Mouse (Mus musculus) right cerebral cortex, adult 2 months (tissue): ENCODE data around the gene Angptl8.

Source experiments
- DNase-seq, 2 experiments: peaks; one replicate each; pipeline ENCODE4 v3.0.0; 2021 to 2022; ENCODE audit warnings: low spot score in 2 of 2

Angptl8 gene

GRCm38 (mm10) chr9:21816716-21817305 is 18.5 kb upstream of the Angptl8 start:
- DNase-seq: no peak

GRCm38 (mm10) chr9:21818125-21818524 is 17.2 kb upstream of the Angptl8 start:
- no peak for DNase-seq

GRCm38 (mm10) chr9:21818561-21818960 is 16.7 kb upstream of the Angptl8 start:
- DNase-seq: no peak

- DNase-seq: no peak
Measured at GRCm38 (mm10) chr9:21819181-21819729, 16.1 kb upstream of the Angptl8 start.

GRCm38 (mm10) chr9:21820183-21820582 is 15.1 kb upstream of the Angptl8 start:
- DNase-seq: no peak

GRCm38 (mm10) chr9:21822686-21823085 is 12.6 kb upstream of the Angptl8 start:
- no peak for DNase-seq

- no peak for DNase-seq
Measured at GRCm38 (mm10) chr9:21823957-21824356, 11.4 kb upstream of the Angptl8 start.

GRCm38 (mm10) chr9:21824366-21824765 is 10.9 kb upstream of the Angptl8 start:
- DNase-seq: no peak

GRCm38 (mm10) chr9:21829834-21830460 is 5.4 kb upstream of the Angptl8 start:
- no peak for DNase-seq

GRCm38 (mm10) chr9:21830461-21830850 is 4.9 kb upstream of the Angptl8 start:
- DNase-seq: no peak

- no peak for DNase-seq
Measured at GRCm38 (mm10) chr9:21830936-21831335, 4.4 kb upstream of the Angptl8 start.

- no peak for DNase-seq
Measured at GRCm38 (mm10) chr9:21831558-21832240, 3.6 kb upstream of the Angptl8 start.

- DNase-seq: no peak
Measured at GRCm38 (mm10) chr9:21837690-21838089, 2.4 kb downstream of the Angptl8 start.

GRCm38 (mm10) chr9:21840115-21840787 is 4.9 kb downstream of the Angptl8 start:
- DNase-seq: peak; percentile 50 to 56

- DNase-seq: no peak
Measured at GRCm38 (mm10) chr9:21841340-21841739, 6.0 kb downstream of the Angptl8 start.

- no peak for DNase-seq
Measured at GRCm38 (mm10) chr9:21842391-21842790, 7.1 kb downstream of the Angptl8 start.

- DNase-seq: peak; percentile 40 to 53
Measured at GRCm38 (mm10) chr9:21843086-21843485, 7.8 kb downstream of the Angptl8 start.

GRCm38 (mm10) chr9:21845381-21846080 is 10.2 kb downstream of the Angptl8 start:
- no peak for DNase-seq

GRCm38 (mm10) chr9:21846755-21847341 is 11.5 kb downstream of the Angptl8 start:
- DNase-seq: no peak

GRCm38 (mm10) chr9:21847425-21847824 is 12.1 kb downstream of the Angptl8 start:
- no peak for DNase-seq

- no peak for DNase-seq
Measured at GRCm38 (mm10) chr9:21847926-21848325, 12.6 kb downstream of the Angptl8 start.
